Mouse (Mus musculus) thymus, adult 18-20 months (tissue): Measurements from ENCODE around the gene Prickle2.

ENCODE experiments used
- DNase-seq, 2 experiments: peaks; one replicate each; pipeline ENCODE4 v3.0.0; 2022; ENCODE audit warnings: mixed read lengths in 2 of 2

The Prickle2 gene

DNA sequence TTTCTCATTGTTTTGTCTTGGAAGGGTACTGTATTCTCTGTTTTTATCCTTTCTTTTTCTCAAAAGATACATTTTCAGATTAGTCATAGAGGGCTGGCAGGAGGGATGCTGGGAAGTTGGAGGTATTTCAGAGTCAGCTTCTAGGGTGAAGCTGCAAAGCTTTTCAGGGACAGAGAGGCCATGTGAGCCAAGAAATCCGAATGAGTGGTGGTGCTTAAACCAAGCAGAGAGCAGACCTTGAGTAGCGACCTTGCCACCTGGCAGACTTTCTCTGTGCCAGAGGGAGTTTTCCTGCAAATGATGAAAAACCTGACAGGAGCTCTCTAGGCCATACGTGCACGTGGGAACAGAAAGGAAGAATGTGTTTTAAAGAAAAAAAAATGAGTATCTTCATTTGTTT, 130.7 kb downstream of the Prickle2 start:
- no peak for DNase-seq

DNA sequence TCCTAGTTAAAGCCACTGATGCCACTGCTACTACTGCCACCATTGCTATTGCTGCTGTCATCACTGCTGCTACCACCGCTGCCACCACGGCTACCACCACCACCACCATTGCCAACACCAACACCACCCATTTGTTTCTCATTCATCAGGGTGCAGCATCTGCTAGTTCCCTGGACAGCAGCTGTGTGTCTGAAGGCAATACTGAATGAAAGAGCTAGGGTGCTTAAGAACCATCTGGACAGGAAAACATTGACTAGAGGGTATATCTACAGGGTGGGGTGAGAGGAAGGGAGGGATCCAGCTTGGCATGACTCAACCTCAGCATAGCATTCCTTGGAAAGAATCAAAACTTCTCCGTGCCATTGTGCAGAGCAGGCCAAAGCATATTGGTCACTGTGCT, 133.8 kb downstream of the Prickle2 start:
- no peak for DNase-seq

DNA sequence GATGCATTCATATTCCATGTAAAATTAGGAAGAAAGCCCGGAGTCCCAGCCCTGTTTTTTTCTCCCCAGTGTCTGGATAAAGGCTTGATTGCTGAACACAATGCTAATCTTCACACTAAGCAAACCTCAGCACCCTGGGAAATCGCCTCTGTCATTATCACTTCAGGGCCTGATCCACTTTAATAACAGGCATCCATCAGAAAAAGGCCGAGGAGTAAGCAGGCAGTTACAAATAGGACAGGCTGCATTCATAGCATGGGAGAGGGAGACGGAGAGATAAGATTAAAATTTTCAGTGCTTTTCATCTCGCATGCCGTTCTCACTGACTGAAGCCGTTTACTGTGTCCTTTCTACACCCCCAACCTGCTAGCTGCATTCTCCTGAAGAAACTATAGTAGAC, 135.9 kb downstream of the Prickle2 start:
- DNase-seq = no peak

DNA sequence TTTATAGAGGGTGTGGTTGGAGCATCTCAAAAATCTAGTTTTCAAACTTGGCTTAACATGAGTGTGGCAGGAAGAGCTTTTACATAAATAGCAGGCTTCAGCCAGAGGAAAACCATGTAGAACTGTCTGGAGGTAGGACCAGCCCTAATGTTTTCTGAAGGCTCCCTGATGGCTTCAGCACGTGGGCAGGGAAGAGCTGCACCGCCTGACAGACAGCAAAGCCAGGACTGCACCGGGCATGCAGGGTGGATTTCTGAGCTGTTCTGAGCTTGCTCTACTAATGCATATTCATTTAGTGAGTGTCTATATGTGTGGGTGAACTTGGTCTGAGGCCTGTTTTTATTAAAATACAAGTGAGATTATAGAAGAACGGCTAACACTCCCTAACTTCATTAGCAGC, 136.7 kb downstream of the Prickle2 start:
- DNase-seq = no peak

DNA sequence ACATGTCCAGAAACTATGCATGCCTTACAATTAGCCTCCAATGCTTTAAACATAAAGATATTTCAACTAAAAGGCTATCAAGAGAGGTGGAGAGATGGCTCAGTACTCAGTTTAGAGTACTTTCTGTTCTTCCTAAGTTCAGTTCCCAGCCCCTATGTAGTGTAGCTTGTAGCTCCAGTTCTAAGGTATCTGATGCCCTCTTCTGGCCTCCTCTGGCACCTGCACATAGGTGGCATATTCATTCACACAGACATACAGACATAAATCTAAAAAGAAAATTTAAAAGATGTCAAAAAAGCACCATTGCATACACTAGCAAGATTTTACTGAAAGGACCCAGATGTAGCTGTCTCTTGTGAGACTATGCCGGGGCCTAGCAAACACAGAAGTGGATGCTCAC, 146.7 kb downstream of the Prickle2 start:
- DNase-seq = no peak

DNA sequence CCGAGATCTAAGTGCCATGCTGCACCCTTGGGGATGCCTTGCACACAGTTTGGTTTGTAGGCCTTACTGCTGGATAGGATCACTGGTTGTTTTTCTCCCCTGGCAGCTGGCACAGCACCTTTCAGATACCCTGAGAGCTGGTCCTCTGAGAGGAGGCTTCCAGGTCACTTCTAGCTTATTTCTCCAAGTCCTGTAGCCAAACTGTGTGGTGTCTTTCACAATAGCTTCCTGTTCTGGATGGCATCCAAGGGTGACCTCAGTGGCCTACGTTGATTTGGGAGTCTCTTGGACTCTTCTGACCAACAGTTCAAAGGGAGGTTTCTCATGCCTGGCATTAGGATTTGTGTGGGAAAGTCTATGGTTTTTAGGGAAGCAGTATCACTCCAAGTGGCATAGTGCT, 150.3 kb downstream of the Prickle2 start:
- no peak for DNase-seq

DNA sequence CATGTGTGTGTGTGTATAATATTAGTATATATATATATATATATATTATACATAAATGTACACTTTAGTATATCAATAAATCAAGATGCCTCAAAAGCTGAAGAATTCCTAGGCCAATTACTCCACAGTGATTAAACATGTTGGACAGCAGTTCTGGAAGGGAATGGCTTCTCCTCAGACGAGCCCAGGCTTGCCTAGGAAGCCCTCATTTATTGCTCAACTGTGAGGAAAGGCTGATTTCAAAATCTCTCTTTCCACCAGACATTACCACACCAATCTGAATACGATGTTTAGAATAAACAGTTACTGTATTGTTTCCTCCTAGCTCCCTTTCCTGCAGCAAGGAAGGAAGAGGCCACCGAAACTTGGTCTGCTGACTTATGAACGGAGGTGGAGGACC, 152.9 kb downstream of the Prickle2 start:
- DNase-seq = no peak

DNA sequence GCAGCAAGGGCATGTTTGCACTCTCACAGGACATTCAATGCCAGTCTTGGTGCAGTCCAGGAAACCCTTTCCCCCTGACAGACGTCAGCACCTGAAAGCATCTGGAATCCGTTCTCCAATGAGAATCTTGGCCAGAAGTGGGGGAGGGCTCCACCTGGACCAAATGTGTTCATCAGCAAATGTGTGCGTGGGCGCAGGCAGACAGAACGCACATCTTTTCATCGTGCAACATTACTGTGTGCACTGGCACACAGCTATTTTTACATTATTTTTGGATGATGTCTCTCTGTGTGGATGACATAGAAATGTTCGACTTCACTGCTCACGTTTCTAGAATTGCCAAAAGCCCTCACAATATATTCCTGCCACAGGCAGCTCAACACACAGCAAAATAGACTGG, 156.7 kb downstream of the Prickle2 start:
- no peak for DNase-seq

DNA sequence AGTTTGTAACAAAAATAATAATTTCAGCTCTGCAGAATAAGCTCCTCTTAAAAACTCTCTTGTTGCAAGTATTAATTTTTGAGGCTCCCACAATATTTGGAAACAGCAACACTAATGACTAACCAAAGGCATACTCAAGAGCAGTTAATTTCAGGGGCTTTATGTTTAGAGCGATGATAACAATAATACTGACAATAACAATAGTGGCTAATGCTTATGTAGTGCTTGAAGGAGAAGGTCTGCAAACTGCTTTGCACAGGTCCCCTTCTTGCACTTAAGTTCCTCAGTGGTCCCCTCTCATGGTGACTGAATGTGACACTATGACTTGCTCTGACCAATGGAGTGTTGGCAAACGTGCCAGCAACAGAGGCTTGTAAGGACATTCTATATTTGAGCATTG, 160.8 kb downstream of the Prickle2 start:
- DNase-seq = no peak

DNA sequence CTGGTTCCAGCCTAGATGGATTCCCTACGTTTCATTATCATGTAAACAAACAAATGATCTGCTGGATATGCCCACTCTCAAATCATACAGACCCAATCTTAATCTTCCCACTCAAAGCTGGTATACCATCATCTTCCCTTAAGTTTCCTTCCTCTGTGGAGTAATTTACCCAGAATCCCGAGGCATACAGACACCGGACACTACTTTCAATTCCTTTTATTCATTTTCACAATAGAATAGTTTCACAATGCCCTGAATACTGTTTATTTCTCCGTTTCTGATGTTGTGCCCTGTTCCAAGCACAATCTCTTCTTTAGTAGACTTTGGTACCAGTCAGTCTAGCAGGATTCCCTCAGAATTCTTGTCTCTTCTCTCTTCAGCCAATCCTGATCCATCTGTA, 162.1 kb downstream of the Prickle2 start:
- DNase-seq = no peak

DNA sequence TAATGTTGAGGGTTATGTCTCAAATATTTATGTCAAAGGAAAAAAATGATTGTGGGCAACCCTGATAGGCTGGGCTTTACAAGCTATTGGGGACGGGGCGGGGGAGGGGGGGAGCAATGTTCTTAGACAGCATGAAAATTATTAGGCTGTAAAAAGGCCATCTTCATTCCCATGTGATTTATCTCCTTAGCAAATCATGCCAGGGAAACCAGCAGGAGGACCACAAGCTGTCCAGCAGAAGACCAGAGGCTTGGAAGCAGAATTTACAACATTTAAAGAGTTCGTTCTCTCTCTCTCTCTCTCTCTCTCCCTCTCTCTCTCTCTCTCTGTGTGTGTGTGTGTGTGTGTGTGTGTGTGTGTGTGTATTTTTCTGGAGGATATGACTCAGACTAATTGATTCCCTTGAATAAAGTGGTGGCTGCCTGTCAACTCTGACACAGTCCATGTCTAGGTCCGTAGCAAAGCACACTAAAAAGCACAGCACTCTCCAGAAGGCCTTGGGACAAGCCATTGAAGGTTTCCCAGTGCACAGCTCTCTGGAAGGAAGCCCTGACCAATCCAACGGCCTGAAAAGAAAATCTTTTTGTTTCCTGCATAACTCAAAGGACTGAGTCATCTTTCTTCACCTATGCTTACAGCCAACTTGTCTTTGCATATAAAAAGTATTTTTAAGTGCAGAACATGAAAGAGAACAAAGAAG, 163.4 kb downstream of the Prickle2 start:
- DNase-seq = no peak

DNA sequence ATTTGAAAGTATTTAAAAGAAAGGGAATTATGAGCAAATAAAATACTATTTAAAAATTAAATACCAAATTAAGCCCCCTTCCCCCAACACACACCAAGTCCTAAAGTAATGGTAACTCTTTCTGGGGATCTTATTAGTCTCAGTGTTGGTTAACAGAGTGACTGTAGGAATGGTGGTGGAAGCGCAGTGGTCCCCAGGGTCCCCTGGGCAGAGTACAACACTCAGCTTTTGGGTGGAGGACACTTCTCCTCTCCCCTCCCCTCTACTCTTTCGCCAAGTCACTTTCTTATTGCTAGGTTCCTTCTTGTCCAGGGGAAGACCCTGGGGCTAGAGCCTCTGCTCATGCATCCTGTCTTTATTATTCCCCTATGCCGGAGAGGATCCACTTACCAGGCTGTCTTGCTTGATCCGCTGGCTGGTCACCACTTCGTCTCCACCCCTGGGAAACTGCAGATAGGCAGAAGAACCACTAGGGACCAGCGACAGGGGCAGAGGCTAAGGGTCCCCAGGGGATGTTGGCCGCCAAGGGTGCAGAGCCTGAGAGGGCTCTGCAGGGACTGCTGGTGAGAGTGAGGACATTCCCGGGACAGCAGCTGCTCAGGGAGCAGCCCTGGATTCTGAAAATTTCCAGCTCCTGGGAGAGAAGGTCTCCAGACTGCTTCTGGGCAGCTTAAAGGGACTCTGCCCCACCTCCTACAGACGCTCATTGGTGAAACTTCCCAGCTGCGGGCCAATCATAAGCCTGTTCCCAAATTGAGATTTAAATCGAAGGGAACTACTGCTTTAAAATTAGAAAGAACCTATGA, 171.5 kb downstream of the Prickle2 start:
- DNase-seq = no peak

DNA sequence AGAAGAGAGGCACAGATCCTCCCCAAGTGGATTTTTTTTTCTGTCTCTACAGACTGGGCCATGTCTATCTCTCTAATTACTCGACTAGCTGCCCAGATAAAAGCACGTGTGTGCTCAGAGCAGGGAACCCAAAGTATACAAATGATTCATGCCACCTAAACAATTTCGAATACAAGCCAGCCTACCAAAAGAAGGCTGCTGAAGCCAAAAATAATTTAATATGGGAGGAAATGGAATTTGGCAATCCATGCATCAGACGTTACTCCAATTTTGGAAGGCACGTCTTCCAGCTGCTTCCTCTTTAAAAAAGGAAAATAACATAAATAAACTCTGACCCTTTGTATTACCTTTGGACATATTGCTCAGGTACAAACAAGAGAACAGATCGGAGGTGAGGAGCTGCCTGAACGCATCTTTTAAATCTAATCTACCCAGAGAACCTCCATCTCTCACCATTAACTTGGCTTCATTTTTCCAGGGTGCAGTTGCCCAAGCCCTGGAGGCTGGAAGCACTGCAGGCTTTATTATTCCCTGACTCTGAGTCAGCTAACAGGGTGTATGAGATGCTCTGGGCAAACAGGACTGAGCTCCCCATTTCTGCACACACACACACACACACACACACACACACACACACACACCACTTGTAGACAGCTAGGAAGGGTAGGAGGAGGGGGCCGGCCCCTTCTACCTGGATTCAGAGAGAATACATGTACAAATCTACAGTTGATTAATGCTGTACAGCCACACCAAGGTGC, 172.5 kb downstream of the Prickle2 start:
- DNase-seq = no peak

DNA sequence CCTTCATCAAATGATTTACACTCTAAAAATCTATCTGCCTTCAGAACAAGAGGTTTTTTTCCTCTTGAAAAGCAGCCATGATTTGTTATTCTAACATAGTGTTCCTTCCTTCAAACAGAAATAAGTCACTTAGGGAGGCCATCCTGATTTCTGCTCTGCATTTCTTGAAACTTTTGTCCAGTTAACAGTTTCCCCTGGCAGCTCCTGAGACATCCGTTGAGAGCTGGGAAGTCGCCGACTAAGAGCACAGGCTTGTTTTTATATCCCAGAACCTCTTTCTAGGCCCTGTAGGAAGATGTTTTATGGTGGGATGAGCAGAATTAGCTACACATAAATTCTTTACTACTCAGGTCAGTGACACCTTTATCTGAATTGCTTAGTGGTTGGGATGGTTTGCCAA, 173.1 kb downstream of the Prickle2 start:
- DNase-seq = no peak

DNA sequence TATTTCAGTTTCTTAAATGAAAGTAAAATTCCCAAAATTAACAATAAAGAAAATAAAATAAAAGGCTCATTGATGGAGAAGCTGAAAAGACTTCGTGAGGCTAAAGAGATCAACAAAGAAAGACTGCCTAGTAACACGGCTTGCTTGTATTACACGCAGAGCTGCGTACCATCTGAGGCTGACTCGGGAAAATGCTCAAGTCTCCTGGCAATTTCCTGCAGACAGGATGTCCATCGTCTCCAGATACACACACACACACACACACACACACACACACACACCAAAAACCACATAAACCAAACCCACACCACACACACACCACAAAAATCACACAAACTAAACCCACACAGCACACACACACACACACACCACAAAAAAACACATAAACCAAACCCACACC, 173.6 kb downstream of the Prickle2 start:
- DNase-seq = no peak

DNA sequence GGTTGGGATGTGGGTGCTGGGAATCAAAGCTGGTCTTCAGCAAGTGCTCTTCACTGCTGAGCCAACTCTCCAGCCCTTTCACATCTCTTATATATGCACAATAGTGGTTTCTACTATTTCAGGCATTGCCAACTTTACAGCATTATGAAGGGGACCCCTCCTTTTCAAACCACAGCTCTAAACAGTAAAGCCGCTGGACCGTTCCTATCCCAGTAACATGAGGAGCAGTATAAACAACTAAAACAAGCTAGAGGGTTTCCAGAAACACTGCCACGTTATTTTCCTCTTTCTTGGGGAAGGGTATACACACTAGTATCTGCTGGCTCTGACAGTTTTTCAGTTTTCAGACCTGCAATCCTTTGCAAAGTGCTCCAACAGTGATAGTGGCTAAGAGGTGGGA, 179.7 kb downstream of the Prickle2 start:
- DNase-seq = no peak

DNA sequence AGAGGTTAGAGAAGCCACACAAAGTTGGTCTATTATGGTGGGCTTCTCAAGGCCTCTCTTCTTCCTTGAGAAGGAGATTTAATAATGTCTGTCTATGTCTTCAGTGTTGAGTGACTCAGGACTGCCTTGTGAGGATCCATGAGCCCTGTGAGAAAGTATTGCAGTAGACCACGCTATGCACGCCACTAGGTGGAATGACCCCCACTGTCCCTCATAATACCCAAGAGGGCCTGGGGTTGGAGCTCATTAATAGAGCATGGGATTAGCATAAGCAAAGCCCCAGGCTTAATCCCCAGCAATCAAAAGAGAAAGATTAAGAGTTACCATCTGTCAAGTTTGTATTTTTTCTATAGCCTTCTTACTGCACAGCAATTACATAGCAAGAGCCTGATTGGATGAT, 180.3 kb downstream of the Prickle2 start:
- no peak for DNase-seq

DNA sequence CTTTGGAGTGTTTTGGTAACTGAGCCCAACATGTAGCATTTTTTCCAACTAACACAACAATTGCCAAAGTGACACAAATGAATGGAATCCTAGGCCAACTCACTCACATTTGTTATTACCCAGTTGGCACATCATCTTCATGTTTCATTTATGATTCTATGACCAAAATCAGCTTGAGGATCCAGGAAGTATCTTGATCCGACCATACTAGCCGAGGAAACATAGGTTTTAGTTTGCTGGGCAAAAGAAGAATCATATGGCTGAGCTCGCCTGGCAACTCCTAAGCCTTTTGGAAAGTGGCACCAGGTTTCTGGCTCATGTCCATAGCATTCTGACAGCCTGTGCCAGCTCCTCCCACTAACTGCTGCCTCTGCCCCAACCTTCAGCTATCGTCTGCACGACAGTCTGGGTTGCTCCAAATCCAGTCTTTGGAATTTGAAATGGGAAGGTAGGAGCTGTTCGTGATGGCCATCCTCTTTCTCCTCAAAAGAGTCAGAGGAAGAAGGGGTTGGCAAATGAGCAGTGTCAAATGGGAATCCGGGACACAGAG, 184.4 kb downstream of the Prickle2 start:
- no peak for DNase-seq

DNA sequence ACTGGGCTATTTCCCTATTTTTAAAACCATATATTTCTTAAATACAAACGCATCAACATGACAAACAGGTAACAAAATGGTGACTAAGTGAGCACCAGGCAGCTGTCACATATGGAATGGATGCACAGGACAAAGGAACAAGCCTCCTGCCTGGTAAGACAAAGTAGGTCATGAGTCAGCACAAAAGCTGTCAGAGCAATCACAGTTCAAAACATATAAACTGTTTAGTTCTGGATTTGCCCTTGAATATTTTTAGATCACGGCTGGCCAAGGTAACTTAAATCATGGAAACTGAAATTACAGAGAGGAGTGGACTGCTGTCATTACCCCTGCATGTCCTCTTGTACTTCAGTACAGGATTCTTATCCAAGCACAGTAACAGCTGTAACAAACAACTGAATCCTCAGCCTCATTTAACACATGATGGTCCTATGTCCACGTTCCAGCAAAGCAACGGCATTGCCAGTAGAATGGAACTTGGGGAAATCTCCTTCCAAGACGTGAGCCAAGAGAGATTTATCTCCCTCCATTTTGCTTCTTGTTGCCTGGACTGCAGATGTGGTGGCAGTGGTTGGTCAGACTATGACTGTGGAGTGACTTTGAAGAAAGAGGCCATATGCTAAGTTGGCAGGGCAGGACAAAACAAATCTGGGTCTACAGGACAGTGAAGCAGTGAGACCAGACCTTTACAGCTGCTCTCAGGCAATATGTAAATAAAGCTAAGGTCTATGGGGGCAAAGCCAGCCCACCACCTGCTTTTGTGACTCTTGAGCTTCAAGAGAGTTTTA, 185.7 kb downstream of the Prickle2 start:
- no peak for DNase-seq

DNA sequence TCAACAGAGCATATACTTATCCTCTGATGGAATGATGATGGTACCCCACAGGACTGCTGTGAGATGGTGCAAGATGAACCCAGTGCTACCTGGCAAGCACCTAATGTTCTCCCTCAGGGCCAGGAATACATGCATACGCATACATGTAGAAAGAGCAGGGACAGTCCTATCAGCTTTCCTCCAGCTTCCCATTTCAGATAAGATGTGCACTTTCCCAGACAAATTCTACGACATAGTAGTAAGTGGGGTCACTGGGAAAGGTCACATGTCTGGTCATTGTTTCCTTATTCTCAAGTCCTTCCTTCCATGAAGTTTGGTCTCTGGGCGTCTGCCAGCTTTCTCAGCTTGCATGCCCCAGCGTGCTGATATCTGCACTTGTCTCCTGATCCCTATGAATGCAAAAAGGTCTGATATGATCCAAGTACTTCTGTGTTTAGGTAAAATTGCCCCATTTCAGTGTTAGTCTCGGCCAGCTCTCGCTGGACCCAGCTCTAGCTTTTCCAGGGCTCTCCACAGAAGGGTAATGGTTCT, 187.5 kb downstream of the Prickle2 start:
- DNase-seq = no peak

DNA sequence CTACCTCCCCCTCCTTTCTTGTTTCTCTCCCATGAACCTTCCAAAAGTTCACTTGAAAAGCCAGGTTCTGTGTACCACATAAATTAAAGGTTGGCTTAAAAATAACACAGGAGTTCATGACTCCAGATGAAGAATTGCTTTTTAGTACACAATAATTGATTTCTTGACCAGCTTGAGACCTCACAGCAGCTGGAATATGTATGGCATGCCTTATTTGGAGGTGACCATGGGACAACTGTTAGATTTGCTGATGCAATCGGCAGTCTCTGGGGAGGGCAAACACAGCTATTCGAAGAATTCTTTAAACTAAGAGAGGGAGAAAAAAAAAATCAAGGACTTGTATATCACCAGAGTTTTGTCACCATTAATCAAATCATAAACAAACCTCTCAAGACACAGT, 189.0 kb downstream of the Prickle2 start:
- no peak for DNase-seq

DNA sequence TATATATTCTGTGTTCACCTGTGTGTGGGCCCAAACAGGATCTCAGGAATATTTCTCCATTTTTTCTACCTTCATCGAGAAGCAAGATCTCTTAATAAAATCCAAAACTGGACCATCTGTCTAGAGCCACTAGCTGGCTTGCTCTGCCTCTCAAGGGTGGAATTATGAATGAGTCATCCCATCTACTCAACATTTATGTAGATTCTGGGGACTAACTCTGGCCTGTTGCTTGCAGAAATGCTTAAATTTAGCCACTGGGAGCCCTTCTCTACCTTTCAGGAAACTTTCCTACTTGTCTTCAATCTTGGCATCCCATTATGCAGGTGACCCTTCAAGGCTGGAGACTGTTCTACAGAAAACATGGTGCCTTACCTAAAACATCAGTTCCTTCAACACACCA, 194.0 kb downstream of the Prickle2 start:
- DNase-seq = no peak
